Mouse (Mus musculus): Measurements from ENCODE around the gene Smad3. TPM values are rescaled to one million over a fixed set of nuclear protein-coding genes. Genes with fewer than 3 reads are reported as not detected.

The Smad3 gene
- polyA plus RNA-seq, 3 experiments from 2014 or later = 16.5 to 24.6 (median 16.8) TPM

DNA sequence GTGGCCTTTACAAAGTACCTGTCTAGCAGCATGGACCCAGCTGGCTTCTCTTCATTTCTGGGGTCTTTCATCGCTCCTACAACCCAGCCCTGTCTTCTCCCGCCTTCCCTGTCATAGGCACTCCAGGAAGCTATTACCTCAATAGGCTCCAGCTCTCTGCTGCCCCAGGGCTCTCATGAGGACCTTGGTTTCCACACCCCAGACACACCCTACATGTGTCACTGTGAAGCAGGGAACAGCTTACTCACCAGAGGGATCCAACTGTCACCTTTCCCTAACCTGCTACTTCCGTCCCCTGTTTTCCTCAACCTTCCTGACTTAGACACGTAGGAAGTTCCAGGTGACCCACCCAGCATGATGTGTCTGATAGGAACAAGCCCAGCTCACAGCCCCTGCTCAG, 97.7 kb downstream of the Smad3 start:
- no peak for ATAC-seq

DNA sequence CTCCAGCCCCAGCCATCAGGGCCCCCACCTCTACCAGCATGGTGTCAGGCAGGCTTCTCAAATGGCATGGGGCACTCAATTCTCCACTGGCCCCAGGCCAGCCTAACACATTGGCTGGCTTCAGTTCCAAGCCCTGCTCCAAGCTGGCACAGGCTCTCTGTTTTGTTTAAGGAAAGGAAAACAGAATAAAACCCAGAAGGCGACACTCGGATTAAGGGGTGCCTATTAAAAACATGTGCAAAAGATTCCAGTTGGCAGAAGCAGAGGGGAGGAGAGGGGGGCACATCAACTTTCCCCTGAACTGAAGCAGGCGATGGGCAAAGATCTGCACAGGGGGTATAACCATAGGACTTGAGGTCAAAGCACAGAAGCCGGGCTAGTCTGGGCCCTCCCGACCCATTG, 98.8 kb downstream of the Smad3 start:
- ATAC-seq = no peak

DNA sequence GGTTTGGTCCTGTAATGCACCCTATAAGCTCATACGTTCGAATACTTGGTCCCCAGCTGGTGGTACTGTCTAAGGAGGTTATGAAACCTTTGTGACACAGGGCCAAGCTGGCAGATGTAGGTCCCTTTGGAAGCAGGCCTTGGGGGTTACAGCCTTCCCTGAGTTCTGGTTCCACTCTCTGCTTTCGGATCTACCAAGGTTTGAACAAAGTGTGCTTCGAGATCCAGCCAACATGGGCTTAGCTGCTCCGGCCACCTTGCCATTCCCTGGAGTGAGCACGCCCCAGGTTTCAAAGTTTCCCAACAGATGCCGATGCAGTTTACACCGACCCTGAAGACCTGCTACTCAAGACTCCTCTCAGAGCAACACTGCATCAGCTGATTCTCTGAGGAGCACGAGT, 99.4 kb downstream of the Smad3 start:
- ATAC-seq = no peak

DNA sequence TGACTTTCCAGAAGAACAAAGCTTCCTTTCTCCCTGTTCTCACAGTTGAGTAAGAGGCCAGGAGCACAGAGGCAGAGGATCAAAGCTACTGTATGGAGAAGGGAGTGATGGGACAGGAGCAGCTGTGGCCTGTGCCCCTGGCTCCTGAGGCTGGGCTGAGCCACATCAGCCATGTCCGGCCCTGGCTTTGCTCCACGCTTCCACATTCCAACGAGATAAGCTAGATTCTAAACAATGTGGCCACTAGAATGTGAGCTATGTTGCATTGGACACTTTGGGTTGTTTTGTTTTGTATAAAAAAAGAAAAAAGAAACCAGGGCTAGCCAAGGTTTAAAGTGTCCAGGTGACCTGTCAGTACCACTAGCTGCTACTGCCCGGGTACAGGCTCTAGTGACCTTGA, 100.6 kb downstream of the Smad3 start:
- no peak for ATAC-seq

DNA sequence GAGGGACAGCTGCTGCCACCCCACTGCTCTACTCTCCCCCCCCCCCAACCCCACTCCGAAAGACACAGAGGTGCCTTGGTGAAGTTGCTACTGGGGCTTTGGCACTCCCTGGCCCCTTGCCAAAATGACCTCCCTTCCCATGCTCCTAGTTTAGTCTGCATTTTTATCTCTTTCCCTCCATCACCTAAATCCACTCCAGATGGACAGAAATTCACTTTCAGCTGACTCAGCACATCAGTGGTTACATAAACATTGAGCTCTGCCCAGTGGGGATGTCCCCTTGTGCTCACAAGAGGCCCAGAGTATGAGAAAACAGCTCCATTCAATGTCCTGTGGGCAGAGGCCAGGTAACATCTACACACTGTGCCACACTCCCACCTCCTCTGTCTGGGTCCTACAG, 102.7 kb downstream of the Smad3 start:
- no peak for ATAC-seq

DNA sequence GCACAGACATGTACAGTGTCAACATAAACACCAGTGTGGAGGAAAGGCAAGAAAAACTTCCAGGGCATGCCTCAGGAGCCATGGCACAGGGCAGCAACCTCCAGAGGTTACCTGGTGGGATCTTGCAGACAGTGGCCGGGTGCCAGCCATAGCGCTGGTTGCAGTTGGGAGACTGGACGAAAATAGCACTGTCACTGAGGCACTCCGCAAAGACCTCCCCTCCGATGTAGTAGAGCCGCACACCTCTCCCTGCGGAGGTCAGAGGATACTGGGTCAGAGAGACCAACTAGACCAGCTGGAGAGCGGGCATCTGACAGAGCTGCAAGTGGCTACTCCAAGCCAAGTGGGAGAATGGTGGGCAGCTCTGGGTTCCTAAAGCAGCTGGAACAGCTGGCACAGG, 103.2 kb downstream of the Smad3 start:
- no peak for ATAC-seq

DNA sequence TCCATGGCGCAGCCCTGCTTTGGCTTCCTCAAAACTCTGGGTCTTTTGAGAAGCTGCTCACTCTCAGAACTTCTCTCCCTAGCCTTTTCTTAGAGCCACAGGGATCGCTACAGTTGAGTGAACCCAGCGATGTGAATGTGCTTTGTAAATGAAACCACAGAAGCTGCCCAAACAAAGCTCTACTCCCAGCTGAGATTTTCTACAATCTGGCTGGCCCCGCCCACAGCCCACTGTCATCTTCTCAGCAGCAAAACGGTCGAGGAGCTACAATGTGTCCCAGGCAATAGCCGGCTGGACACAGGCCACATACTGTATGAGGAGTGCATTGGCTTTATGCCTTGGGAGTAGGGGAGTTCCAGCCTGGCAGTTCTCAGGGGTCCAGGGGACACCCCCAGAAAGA, 104.1 kb downstream of the Smad3 start:
- no peak for ATAC-seq

DNA sequence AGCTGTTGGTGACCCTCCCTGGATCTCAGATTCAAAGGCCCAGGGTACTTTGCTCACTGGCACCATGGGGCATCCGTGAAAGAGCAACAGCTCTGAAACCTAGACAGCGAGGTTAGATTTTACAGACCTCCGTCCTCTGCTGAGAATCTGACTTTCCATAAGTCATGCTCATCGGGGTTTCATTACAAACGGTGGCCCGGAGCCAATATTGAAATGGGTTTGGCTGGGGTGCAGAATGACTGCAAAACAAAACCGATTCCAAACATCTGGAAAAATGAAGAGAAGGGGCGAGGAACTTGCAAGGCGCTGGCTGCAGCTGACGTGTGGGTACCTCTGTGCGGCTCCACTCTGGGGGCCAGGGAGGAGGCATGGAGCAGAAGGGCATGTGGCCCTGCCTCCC, 106.2 kb downstream of the Smad3 start:
- no peak for ATAC-seq

DNA sequence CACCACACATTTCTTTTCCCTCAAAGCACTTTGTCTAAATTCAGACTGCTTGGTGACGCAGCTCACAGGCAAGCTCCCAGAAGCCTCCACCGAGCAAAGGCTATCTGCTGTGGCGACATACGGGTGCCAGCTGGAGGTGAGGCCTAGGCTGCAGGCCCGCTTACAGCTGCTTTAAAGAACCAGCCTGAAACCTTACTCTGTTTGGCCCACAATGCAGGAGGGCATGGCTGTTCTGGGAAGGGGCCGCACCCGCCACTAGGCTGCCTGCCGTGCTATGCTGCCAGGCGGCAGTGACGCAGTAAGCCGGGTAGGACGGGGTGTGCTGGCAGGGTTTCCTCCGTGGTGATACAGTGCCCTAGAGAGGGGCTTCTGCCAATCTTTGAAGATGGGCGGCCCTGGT, 106.9 kb downstream of the Smad3 start:
- ATAC-seq = no peak

DNA sequence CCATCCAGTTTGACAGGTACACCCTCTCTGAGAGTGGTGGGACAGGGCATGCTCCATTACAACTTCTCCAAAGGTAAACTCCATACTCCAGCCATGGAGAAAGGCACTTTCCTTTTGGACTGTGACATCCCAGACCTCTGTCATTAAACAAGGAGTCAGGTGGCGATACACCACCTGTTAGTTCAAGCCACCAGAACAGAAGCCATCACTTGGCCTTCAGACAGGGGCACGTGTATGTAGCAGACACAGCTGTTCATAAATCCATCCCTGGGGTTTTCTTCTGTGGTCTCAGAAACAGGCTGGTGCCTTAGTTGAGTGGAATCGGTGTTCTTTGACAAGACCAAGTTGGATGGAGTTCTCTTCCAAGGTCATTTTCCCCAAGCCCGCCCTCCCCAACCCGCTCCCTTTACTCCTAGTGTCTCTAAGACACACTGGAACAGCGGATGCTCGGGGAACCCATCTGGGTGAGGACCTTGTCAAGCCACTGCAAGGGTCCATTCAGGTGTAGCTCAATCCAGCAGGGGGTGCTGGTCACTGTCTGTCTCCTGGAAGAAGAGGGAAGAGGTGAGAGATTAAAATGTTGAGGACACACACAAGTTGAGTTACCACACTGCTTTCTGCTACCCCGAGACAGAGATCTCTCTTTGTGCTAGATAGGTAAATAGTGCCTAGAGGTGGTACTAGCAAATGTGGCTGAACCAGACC, 107.8 kb downstream of the Smad3 start:
- no peak for ATAC-seq

DNA sequence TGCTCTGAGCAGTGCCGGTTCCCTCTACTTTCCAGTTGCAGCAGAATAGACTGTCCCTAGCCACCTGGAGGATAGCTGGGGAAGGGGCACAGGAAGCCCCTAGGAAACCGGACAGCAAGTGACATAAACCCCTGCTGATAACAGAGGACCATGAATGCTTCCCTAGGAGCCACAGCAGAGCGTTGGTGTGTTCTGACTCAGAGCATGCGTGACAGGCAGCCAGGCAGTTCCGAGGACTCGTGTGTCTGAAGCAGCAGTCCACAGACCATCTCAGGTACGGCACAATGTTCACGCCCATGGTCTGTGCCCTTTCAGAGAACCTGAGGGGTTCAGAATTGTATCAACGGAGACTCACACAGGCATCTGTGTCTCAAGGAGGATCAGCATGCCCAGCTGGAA, 109.3 kb downstream of the Smad3 start:
- ATAC-seq = no peak

DNA sequence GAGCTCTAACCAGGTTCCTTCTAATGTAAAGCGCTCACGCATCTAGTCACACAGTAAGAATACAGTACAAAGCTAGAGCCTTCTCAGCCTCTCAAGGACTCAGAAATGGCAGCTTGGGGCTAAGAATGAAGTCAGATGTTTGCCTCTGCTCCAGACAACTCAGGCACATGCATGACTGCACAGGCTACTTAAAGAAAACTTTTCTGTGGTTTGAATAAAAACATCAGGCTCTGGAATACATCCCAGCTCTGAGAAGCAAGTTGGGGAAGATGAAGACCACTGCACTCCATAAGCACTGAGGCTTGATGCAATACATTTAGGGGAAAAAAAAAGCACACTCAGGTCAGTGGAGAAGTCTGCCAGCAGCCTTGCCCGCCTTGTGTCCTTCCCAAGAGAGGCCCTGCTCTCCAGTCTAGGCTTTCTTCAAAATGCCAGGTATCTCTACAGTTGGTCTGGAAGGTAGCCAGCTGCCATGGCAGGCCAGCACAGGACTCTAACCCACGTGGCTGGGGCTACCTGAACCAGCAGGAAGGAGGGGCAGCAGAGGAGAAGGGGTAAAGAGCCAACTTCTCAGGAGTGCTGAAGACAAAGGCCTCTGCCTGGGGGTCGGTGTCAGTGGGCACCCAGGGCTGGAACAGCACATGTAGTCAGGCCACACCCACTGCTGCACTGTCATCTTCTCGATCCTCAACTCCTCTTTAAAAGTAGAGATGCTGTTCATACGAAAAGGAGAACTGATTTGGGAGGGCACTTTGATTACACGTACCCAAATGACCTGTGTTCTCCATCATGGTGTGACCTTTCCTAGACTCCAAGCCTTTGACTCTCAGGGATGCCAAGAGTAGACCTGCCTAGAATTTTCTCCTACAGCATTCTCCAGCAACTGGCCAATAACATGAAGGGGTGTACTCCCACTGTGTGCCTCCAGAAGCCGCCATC, 109.9 kb downstream of the Smad3 start:
- ATAC-seq = no peak

DNA sequence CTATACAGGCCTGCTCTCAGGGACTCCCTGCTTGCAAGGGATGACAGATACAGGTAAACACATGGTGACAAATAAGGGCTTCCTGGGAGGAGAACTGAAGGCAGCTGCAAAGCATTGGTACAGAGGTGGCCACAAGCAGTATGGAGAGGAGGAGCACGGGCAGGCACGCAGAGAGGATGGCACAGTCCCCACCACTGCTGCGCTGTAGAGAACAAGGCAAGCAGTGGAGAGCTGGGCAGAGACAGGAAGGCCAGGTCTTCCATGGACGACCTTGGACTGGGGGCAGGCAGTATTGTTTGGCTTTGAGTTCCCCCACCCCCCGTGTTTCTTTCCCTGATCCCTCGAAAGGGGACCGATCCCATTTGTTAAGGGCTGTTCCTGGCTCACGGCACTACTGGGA, 112.7 kb downstream of the Smad3 start:
- no peak for ATAC-seq

DNA sequence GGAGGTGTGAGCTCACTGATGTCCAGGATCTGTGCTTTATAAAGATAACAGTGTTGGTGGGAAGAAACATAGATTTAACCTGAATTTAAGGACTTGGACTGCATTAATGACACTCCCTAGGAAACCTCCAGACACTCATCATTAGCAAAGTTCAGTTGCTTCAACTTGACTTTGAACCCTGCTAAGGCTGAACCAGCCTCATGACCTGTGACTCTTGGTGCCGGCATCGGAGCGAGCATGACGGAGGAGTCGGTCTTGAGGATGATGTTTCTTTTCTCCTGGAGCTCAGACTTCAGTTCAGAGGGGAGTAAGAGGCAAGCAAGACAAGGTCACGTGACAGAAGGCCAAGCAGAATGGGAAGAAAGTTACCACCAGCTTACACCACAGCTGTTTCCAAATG, 113.8 kb downstream of the Smad3 start:
- ATAC-seq = no peak

DNA sequence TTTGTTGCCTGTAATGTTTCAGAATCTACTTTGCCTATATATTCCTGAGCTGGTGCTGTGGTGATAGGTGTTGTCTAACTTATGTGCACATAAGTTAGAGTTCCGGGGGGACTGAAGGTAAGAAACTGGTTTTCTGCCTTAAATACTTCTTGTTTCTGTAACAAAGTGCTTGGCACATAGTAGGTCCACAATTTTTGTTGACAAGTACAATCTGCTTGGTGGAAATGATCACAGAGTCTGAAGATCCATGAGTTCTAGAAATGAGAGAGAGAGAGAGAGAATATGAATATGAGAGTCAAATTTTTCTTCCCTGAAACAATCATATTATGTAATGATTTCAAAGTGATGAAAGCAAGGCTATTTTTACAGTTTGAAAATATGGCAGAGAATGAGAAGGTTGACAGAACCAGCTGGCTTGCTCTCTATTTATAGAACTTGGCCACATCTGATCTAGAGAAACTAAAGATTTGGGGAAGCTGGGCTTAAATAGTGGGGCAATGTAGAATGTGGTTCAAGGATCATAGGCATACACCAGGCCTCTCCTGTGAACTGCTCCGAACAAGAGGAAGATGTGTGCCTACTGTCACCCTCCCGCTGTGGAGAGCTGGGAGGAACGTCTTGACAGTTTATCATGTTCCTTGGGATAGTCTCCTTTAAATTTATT, 115.7 kb downstream of the Smad3 start:
- no peak for ATAC-seq

DNA sequence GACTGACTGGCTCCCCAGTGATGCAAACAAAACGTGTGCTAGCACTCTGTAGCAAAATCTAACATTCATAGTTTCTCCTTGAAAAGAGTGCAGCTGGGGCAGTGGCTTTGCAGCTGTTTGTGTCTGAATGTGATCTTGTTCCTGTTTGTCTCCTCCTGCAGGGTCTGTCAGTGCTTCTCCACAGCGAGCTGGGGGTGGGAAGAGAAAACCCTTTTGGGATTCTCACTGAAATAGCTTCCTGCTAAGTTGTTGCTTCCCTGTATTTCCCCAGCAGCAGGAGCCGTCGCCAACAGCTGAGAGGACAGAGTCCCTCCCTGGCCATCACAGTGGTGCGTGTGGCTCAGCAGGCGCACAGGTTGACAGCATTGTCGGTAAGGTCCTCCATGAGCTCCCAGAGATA, 121.7 kb downstream of the Smad3 start:
- no peak for ATAC-seq

DNA sequence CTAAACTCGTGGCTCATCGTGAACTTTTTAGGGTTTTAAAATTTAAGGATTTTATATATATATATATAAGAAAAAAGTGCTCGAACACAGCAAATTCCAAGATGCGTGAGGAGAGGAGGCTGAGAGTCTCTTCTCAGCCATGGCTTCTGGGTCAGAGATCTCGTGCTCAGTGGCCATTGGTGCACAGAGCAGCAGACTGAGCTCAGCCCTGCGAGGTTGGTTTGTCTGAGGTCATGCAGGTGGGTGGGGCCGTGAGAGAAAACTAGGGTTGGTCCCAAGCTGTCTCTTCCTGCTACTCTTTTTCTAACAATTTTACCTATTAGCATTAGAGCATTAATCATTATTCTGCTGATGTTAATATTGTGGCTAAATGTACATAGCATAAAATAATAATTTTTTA, 124.5 kb downstream of the Smad3 start:
- no peak for ATAC-seq

DNA sequence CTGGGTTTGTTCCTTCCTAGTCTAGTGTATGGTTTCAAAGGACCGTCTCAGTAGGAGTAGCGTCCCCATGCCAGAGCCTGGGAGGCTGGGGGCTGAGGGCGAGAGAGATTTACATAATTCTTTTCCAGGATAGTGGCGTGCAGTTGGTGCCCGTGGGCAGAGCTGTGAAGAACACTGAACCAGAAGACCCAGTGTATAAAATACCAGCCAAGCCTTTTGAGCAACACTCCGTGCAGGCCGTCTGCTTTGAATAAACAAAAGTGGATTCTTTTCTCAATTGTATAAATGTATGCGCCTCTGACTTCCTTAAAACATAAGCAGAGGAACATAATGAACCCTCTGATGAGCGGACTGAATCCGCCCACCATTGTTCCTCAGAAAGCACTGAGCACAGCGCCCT, 124.9 kb downstream of the Smad3 start:
- ATAC-seq = no peak

DNA sequence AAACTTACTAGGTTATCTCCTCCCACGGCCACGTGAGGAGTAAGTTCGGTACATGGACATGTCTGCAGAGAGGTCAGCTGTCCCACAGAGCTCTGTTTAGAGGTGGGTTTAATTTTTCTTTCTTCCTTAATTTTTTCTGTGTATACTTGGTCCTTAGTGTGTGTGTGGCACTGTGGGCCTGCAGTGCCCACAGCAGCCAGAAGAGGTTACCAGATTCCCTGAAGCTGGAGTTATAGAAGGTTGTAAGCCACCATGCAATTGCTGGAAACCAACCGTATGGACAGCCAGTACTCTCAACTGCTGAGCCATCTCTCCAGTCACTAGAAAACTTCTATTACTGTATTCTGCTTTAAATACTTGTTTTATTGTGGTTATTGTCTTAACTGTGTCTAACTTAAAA, 125.7 kb downstream of the Smad3 start:
- no peak for ATAC-seq

DNA sequence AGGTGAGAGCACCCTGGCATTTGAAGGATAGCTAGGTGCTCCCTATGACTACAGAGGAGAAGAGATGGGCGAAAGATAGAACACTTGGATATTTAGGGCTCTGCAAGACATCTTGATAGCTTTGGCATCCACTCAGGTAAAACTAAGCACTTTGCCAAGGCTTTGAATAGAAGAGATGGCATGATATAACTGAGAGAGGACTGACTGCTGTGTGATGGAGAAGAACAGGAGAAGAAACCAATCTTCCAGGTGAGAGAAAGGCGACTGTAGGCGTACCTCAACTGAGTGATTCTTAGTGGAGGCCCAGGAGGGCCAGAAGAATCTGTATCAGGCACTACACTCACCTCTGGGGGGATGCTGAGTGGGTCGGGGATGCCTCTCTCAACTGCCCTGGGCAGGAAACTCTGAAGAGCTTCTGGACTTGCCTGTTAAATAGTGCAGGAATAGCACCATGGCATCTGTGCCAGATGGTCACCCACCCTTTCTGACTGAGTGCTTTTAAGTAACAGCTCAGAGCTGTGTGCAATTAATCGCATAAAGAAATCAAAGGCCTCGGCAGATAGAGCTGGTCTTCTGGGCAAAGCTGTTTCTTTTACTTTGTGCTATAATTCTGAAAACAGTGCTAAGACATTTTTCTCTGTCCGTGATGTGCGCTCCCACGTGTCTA, 132.6 kb downstream of the Smad3 start:
- no peak for ATAC-seq

DNA sequence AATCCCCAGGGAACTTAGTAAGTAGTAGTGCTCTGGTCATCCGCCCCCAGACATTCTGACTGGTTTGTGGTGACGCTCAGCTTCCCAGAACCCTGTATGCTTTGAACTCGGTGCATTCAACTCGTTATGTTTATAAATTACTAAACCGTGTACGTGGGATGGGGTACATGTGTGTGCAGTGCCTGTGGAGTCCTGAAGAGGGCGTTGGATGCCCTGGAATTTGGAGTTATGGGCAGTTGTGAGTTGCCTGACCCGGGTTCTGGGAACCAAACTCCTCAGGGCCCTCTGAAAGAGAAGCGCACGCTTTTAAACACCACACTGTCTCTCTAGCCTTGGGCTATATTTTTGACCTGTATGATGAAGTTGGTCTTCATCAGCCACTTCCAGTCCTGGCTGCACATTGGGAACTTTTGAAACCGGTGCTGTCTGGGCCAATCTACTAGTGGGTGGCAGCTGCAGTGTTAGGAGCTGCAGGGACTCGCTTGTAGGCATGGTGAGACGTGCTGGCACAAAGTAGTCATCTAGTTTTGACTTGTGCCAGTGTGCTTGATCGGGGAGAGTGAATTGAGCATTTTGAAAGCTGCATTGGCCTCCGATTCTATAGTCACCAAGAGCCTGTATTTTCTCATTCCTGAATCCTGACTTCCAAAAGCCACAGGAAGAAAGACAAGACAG, 133.8 kb downstream of the Smad3 start:
- no peak for ATAC-seq

DNA sequence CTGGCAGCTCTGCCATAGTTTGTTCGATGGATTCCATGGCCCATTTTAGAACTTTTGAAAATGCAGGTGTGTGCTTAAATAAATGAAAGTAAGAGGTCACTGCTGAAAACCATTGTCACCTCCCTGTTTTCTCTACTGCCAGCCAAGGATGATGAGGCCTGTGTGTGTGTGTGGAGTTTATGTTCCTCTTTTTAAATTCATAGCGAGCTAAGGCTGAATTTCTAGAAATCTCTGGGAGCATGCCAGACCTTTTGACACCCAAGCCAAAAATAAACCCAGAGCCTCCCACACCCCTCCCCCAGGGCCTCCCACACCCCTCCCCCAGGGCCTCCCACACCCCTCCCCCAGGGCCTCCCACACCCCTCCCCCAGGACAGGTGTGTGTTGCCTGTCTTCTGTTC, 139.8 kb downstream of the Smad3 start:
- ATAC-seq = no peak
